ENCODE assay signal across 8 mouse cellular contexts in genomic region chr14:105733013-105733728, GRCm38 (mm10).
DNase-seq lines count a peak whose midpoint lies in the region; ATAC-seq and TF ChIP-seq lines count a peak whose summit lies in the region.

No protein-coding gene starts in this region.

- no peaks in the 10 kb centered on the region for H3K9me3 ChIP-seq in embryonic facial prominence, embryonic 11.5 days (replicated peaks; ENCODE audit: control insufficient read depth, low read length)
- no peaks in the 10 kb centered on the region for H3K9me3 ChIP-seq in heart, embryonic 15.5 days (replicated peaks)
- no peaks in the 10 kb centered on the region for H3K9me3 ChIP-seq in kidney, postnatal 0 days (replicated peaks; ENCODE audit: low read length)
- H3K9me3 ChIP-seq in liver, embryonic 16.5 days (replicated peaks; ENCODE audit: control insufficient read depth, low read length): no peaks in the 10 kb centered on the region
- no peaks in the 10 kb centered on the region for H3K9me3 ChIP-seq in neural tube, embryonic 12.5 days

- peak overlapping the region; percentile 3; the same call in 1 of the 2 replicates for H3K27ac ChIP-seq in embryonic facial prominence, embryonic 11.5 days (replicated peaks; ENCODE audit: low read depth, low read length)
- peak overlapping the region; percentile 93 for H3K27ac ChIP-seq in heart, embryonic 15.5 days
- peak overlapping the region; percentile 90 for H3K27ac ChIP-seq in kidney, postnatal 0 days
- peak overlapping the region; percentile 85 for H3K27ac ChIP-seq in liver, embryonic 16.5 days (ENCODE audit: low read length)
- H3K27ac ChIP-seq in neural tube, embryonic 12.5 days: no peak overlapping the region

- 4% methylated on average over 12 of the region's 12 CpGs for WGBS in embryonic facial prominence, embryonic 11.5 days
- 4% methylated on average over 12 of the region's 12 CpGs for WGBS in heart, embryonic 15.5 days
- 4% methylated on average over 12 of the region's 12 CpGs for WGBS in kidney, postnatal 0 days
- WGBS in liver, embryonic 16.5 days (ENCODE audit: insufficient replicate concordance): 9% methylated on average over 12 of the region's 12 CpGs
- 3% methylated on average over 12 of the region's 12 CpGs for WGBS in neural tube, embryonic 12.5 days

- H3K9ac ChIP-seq in embryonic facial prominence, embryonic 11.5 days (replicated peaks; ENCODE audit: low read length): peak overlapping the region; percentile 6; the same call in 1 of the 2 replicates
- H3K9ac ChIP-seq in heart, embryonic 15.5 days: peak overlapping the region; percentile 57
- H3K9ac ChIP-seq in kidney, postnatal 0 days (ENCODE audit: low read depth, low read length): peak overlapping the region; percentile 36; the same call in 1 of the 2 replicates
- H3K9ac ChIP-seq in liver, embryonic 16.5 days (ENCODE audit: low read depth, low read length): 0 out of 2 replicates have a peak overlapping the region, but pooled peaks have one; percentile 20
- no peak overlapping the region for H3K9ac ChIP-seq in neural tube, embryonic 12.5 days

- H3K27me3 ChIP-seq in embryonic facial prominence, embryonic 11.5 days (ENCODE audit: control insufficient read depth, insufficient read depth, low read length): no peaks in the 10 kb centered on the region
- no peaks in the 10 kb centered on the region for H3K27me3 ChIP-seq in heart, embryonic 15.5 days
- H3K27me3 ChIP-seq in kidney, postnatal 0 days (ENCODE audit: insufficient read depth, low read length): no peaks in the 10 kb centered on the region
- no peaks in the 10 kb centered on the region for H3K27me3 ChIP-seq in liver, embryonic 16.5 days (ENCODE audit: control insufficient read depth, insufficient read depth, low read depth, low read length)
- no peaks in the 10 kb centered on the region for H3K27me3 ChIP-seq in neural tube, embryonic 12.5 days (replicated peaks)

- DNase-seq in urinary bladder, postnatal 25 days (ENCODE audit: low spot score): peak; percentile 11
- no peak for DNase-seq in urinary bladder, postnatal 4 days (ENCODE audit: low spot score in 2 of 2)
- DNase-seq in embryonic facial prominence, embryonic 11.5 days (ENCODE audit: low spot score): peak; percentile 52
- DNase-seq in kidney, postnatal 0 days (ENCODE audit: low spot score): peak; percentile 88
- DNase-seq in thymus, postnatal 4 days: peak; percentile 49

- no peak for ATAC-seq in embryonic facial prominence, embryonic 11.5 days (replicated peaks; ENCODE audit: insufficient number of reproducible peaks, low FRiP score, low TSS enrichment, low read depth)
- ATAC-seq in heart, embryonic 15.5 days (replicated peaks; ENCODE audit: insufficient number of reproducible peaks, insufficient read depth, low FRiP score, low read depth): peak; percentile 32; the same call in 1 of the 2 replicates
- peak; percentile 60 for ATAC-seq in kidney, postnatal 0 days (replicated peaks; ENCODE audit: low FRiP score, low read depth)
- ATAC-seq in liver, embryonic 16.5 days (ENCODE audit: low read depth): peak; percentile 31; the same call in 1 of the 2 replicates
- ATAC-seq in neural tube, embryonic 12.5 days (ENCODE audit: low FRiP score, low read depth): peak; percentile 54

- peak overlapping the region; percentile 25 for H3K4me2 ChIP-seq in embryonic facial prominence, embryonic 11.5 days (ENCODE audit: low read depth, low read length)
- H3K4me2 ChIP-seq in heart, embryonic 15.5 days: peak overlapping the region; percentile 67
- peak overlapping the region; percentile 65 for H3K4me2 ChIP-seq in kidney, postnatal 0 days (ENCODE audit: low read length)
- peak overlapping the region; percentile 56 for H3K4me2 ChIP-seq in liver, embryonic 16.5 days (ENCODE audit: low read depth, low read length)
- H3K4me2 ChIP-seq in neural tube, embryonic 12.5 days (replicated peaks): peak overlapping the region; percentile 66

- peak overlapping the region; percentile 11; the same call in 1 of the 2 replicates for H3K4me3 ChIP-seq in embryonic facial prominence, embryonic 11.5 days (ENCODE audit: low read depth, low read length)
- H3K4me3 ChIP-seq in heart, embryonic 15.5 days: peak overlapping the region; percentile 38
- H3K4me3 ChIP-seq in kidney, postnatal 0 days (replicated peaks; ENCODE audit: low read depth, low read length): peak overlapping the region; percentile 33
- peak overlapping the region; percentile 46 for H3K4me3 ChIP-seq in liver, embryonic 16.5 days (ENCODE audit: low read depth, low read length)
- H3K4me3 ChIP-seq in neural tube, embryonic 12.5 days: peak overlapping the region; percentile 33; the same call in 1 of the 2 replicates

- H3K4me1 ChIP-seq in embryonic facial prominence, embryonic 11.5 days (ENCODE audit: control insufficient read depth, insufficient read depth, low read length): no peaks in the 10 kb centered on the region; the same call in 1 of the 2 replicates
- peaks cover 18% of the 10 kb centered on the region for H3K4me1 ChIP-seq in heart, embryonic 15.5 days (replicated peaks)
- 0 out of 2 replicates have a peak, but pooled peaks cover 9% of the 10 kb centered on the region for H3K4me1 ChIP-seq in kidney, postnatal 0 days (replicated peaks; ENCODE audit: insufficient read depth, low read length)
- H3K4me1 ChIP-seq in liver, embryonic 16.5 days (ENCODE audit: control insufficient read depth, low read depth, low read length): peaks cover 7% of the 10 kb centered on the region; the same call in 1 of the 2 replicates
- peaks cover 21% of the 10 kb centered on the region for H3K4me1 ChIP-seq in neural tube, embryonic 12.5 days

- H3K36me3 ChIP-seq in embryonic facial prominence, embryonic 11.5 days (replicated peaks; ENCODE audit: control insufficient read depth, insufficient read depth, low read depth, low read length): no peaks in the 10 kb centered on the region
- no peaks in the 10 kb centered on the region for H3K36me3 ChIP-seq in heart, embryonic 15.5 days
- no peaks in the 10 kb centered on the region for H3K36me3 ChIP-seq in kidney, postnatal 0 days (ENCODE audit: insufficient read depth, low read length)
- H3K36me3 ChIP-seq in liver, embryonic 16.5 days (ENCODE audit: control insufficient read depth, insufficient read depth): no peaks in the 10 kb centered on the region
- H3K36me3 ChIP-seq in neural tube, embryonic 12.5 days: no peaks in the 10 kb centered on the region

- no peak for TF ChIP-seq CTCF in kidney, postnatal 0 days (IDR thresholded peaks at IDR 0.05; ENCODE audit: low read depth)

Comparison
In these comparisons a context has a peak if more than half of its experiments do, and no peak if none do; other contexts are left out.
1. DNase-seq: peak in urinary bladder, postnatal 25 days (single experiment), embryonic facial prominence, embryonic 11.5 days (single experiment), kidney, postnatal 0 days (single experiment) and thymus, postnatal 4 days (single experiment); none in urinary bladder, postnatal 4 days (0 of 2).
2. Peak in every context shown above with its lines, with median percentiles within 50 percentile points of each other: H3K4me2 ChIP-seq and H3K4me3 ChIP-seq.